ENCODE assay signal across 9 mouse cellular contexts in the genomic region with DNA sequence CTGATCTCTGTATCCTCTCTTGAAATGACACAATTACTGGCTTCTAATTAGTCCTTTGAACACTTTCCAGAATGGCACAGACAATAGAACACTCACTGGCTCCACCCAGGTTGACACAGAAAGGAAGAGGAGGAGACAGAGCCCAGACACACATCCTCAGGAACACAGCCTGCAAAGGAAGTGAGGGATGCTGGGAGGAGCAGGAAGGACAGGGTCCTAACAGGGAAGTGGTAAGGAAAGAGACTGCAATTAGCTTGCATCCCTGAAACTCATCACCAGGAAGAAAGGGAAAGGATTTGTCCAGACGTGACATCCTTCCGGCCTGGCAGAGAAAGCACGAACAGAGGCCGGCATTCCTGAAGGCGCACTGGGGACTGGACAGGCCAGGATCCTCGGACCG.
A peak's percentile ranks its signal among the peaks of the same experiment; 100 is the strongest.
DNase-seq lines count a peak whose midpoint lies in the region; ATAC-seq and TF ChIP-seq lines count a peak whose summit lies in the region.
"Had no signal": no experiment of that assay in that cellular context is flagged by ENCODE, and none has a peak within 500 bp of the region (broad histone marks: within the 10 kb centered on the region; RNA-seq: fewer than 3 reads in every experiment).

No protein-coding gene starts in this region.

- H3K27me3 ChIP-seq in stomach, postnatal 0 days (ENCODE audit: control insufficient read depth, insufficient read depth, low read length) = no peaks in the 10 kb centered on the region
- H3K27me3 ChIP-seq in intestine, embryonic 16.5 days (replicated peaks; ENCODE audit: control insufficient read depth, insufficient read depth, low read length) = no peaks in the 10 kb centered on the region
- H3K27me3 ChIP-seq: liver, embryonic 15.5 days had no signal

- H3K9ac ChIP-seq in stomach, postnatal 0 days (ENCODE audit: low read length) = no peak overlapping the region
- H3K9ac ChIP-seq in intestine, embryonic 16.5 days (ENCODE audit: low read depth, low read length) = no peak overlapping the region
- H3K9ac ChIP-seq: liver, embryonic 15.5 days had no signal

- peak; percentile 28 to 59 for DNase-seq in adrenal gland, adult (ENCODE audit: inconsistent age in 2 of 2, low spot score in 1 of 2)
- no peak for DNase-seq in adrenal gland, postnatal 4 days (ENCODE audit: low spot score in 2 of 2)
- DNase-seq in retina, postnatal 1 day = peak; percentile 90
- no peak for DNase-seq in retina, embryonic 14.5 days (ENCODE audit: low spot score)
- DNase-seq in kidney, postnatal 25 days = peak; percentile 58 to 80
- DNase-seq in stomach, postnatal 0 days (ENCODE audit: low spot score) = no peak
- DNase-seq in urinary bladder, postnatal 14 days (ENCODE audit: low spot score) = no peak

- H3K27ac ChIP-seq in stomach, postnatal 0 days (replicated peaks) = no peak overlapping the region
- H3K27ac ChIP-seq in intestine, embryonic 16.5 days (ENCODE audit: low read length) = no peak overlapping the region
- H3K27ac ChIP-seq: liver, embryonic 15.5 days had no signal

- H3K4me3 ChIP-seq in stomach, postnatal 0 days (ENCODE audit: low read depth, low read length) = no peak overlapping the region
- H3K4me3 ChIP-seq in intestine, embryonic 16.5 days (ENCODE audit: low read length) = no peak overlapping the region
- H3K4me3 ChIP-seq: liver, embryonic 15.5 days had no signal

- H3K4me1 ChIP-seq in stomach, postnatal 0 days (replicated peaks; ENCODE audit: control insufficient read depth, insufficient read depth) = no peaks in the 10 kb centered on the region
- H3K4me1 ChIP-seq in intestine, embryonic 16.5 days (ENCODE audit: control insufficient read depth, insufficient read depth, low read length) = peaks cover 5% of the 10 kb centered on the region; the same call in 1 of the 2 replicates
- H3K4me1 ChIP-seq: liver, embryonic 15.5 days had no signal

- no peaks in the 10 kb centered on the region for H3K9me3 ChIP-seq in stomach, postnatal 0 days (ENCODE audit: control insufficient read depth, low read length)
- H3K9me3 ChIP-seq in intestine, embryonic 16.5 days (ENCODE audit: control insufficient read depth, low read length) = no peaks in the 10 kb centered on the region
- H3K9me3 ChIP-seq: liver, embryonic 15.5 days had no signal

- no peak for TF ChIP-seq EP300 in stomach, postnatal 0 days (optimal IDR thresholded peaks at IDR 0.05)

- no peak overlapping the region for H3K4me2 ChIP-seq in stomach, postnatal 0 days (replicated peaks; ENCODE audit: low read depth)
- H3K4me2 ChIP-seq in intestine, embryonic 16.5 days (ENCODE audit: low read depth, low read length) = no peak overlapping the region
- H3K4me2 ChIP-seq: liver, embryonic 15.5 days had no signal

- no peaks in the 10 kb centered on the region for H3K36me3 ChIP-seq in stomach, postnatal 0 days (ENCODE audit: control insufficient read depth, insufficient read depth, low read length)
- no peaks in the 10 kb centered on the region for H3K36me3 ChIP-seq in intestine, embryonic 16.5 days (ENCODE audit: control insufficient read depth, insufficient read depth, low read length)
- H3K36me3 ChIP-seq: liver, embryonic 15.5 days had no signal

- 0 out of 2 replicates have a peak, but pooled peaks have one; percentile 32 for ATAC-seq in stomach, postnatal 0 days (ENCODE audit: low FRiP score, low TSS enrichment)
- ATAC-seq in intestine, embryonic 16.5 days = no peak

- TF ChIP-seq CTCF in stomach, postnatal 0 days (IDR thresholded peaks at IDR 0.05; ENCODE audit: low read depth) = no peak

- WGBS in stomach, postnatal 0 days = 83% methylated on average over 7 of the region's 7 CpGs
- 80% methylated on average over 7 of the region's 7 CpGs for WGBS in intestine, embryonic 16.5 days

Comparison
In these comparisons a context has a peak if more than half of its experiments do, and no peak if none do; other contexts are left out.
1. DNase-seq: peak in adrenal gland, adult (2 of 2), retina, postnatal 1 day (single experiment) and kidney, postnatal 25 days (2 of 2); none in adrenal gland, postnatal 4 days (0 of 2), retina, embryonic 14.5 days (single experiment), stomach, postnatal 0 days (single experiment) and urinary bladder, postnatal 14 days (single experiment).